Mouse (Mus musculus): ENCODE measurements around the gene Hbp1.

DNA sequence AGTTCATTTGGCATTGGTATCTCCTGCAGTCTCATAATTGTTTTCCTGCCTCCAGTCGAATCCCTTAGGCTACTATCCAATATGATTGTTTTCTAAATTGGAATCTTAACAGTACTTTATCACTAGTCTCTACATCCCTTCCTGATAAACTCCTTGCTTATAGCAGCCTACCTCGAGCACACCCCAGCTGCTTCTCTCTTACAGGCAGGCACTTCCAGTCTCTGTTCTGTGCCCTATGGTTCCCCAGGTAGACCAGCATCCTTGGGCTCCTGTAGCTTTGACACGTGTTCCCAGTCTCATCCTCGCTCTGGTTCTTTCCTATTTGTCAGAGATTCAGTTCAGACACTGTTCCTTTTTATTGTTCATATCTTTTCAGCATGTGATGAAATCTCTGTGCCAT lies 66.0 kb downstream of the Hbp1 start:
- TF ChIP-seq EP300 (IDR thresholded peaks at IDR 0.05; ENCODE audit: low read depth) (no peak), CTCF (IDR thresholded peaks at IDR 0.05; ENCODE audit: low read depth) (no peak)
